Mouse (Mus musculus) c-Kit-positive CD71-positive TER-119-negative erythroid progenitor cells, embryonic 14.5 days (primary cell): Measurements from ENCODE around the gene Pin4.
"Not testable (repeated sequence)": the region's sequence is repeated elsewhere in the genome, so short reads cannot be mapped to it uniquely, and the experiment has no call there.

Experiments used
- DNase-seq: peaks from one replicate; pipeline ENCODE4 v3.0.0-alpha.2; 2013; ENCODE audit warnings: low read depth

Gene Pin4

DNA sequence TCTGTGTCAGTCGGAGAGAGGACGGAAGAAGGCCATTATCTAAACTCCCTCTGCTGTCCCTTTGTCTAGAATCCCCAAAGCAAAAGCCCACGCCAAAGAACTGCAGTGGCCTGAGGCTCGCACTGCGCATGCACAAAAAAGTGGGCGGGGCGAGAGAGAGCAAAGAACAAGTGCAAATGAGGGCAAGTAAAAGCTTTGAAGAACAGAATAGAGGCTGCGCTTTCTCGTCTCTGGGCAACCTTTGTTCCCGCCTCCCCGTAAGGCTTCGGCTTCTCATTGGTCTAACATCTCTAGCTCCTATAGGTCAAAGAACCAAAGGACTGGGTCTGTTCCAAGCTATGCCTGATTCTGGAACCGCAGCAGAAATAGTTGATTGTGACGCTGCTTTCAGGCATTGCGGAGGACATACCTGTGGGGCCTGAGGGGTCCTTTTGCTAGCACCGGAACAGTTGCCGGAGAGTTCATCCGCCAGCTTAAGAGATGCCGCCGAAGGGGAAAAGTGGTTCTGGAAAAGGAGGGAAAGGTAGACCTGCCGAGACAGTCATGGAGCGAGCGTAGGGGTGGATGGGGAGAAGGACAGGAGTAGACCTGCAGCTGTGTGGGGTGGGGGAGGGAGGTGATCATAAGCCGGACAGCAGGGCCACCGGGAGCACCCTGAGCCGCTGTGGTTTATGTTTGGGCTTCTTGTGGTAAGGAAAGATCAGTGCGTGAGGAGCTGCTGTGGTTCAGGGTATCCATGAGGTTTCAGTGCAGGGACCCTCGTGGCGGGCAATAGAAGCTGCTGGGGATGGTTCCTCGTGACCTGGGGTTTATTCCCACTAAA is at the start of gene Pin4:
Gene Pin4, plus strand, starts transcription at position 406 of the 823 bp plus-strand sequence.
- peak; percentile 90 for DNase-seq

DNA sequence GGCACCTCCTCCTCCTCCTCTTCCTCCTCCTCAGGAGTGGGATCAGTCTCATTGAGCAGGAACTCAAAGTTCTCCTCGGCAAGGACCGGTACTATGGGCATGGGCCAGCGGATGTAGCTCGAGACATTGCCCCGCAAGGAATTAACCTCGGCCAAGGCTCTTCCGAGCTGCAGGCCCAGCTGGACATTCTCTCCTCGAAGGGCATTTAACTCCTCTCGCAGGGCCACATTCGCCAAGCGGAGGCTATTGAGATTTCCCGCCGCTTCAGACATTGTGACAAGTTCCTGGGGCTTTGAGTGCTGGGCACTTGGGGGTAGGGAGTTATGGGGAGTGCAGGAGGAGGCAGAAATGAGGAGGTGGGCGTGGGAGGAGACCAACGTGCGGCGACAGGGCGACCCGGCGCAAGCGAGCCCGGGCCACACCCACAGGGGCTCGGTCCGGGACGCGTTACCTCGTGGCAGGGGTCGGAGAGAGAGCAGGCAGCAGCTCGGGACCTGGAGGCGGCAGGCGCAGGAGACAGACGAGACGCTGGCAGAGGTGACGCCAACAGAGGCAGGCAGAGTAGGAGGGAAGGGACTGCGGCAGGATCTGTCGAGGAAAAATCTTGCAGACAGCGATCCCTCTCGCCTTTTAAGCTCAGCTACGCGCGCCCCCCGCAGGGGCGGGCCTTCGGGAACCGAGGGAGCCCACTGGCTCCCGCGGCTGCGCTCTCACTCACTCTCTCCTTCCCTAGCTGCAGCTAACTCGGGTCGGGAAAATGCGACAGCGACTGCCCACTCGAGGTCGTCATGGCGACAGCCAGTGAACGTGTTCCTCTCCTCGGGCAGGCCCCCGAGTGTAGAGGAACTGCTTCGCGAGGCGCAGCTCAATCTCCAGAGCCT is 48.4 kb upstream of the Pin4 start, which contains the start of gene Rtl5:
Gene Rtl5, minus strand, starts transcription at position 714 of the 881 bp plus-strand sequence.
- DNase-seq, result no peak

DNA sequence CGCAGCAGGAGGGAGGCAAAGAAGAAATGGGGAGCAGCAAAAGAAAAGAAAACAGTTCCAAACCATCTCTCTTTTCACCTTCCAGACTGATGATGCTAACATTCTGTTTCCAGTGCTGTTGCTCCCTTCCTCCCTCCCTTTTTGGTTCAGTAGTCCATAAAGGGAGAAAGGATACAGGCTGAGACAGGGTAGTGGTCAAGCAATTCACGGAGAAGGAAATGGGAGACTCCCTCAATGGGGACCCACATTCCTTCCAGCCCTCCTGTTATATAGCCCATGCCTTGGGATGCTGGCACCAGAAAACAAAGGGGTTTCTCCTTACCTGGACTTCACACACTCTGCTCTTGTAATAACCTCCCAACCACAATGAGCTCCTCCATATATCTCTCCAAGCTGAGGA is 47.7 kb upstream of the Pin4 start:
- no peak for DNase-seq

DNA sequence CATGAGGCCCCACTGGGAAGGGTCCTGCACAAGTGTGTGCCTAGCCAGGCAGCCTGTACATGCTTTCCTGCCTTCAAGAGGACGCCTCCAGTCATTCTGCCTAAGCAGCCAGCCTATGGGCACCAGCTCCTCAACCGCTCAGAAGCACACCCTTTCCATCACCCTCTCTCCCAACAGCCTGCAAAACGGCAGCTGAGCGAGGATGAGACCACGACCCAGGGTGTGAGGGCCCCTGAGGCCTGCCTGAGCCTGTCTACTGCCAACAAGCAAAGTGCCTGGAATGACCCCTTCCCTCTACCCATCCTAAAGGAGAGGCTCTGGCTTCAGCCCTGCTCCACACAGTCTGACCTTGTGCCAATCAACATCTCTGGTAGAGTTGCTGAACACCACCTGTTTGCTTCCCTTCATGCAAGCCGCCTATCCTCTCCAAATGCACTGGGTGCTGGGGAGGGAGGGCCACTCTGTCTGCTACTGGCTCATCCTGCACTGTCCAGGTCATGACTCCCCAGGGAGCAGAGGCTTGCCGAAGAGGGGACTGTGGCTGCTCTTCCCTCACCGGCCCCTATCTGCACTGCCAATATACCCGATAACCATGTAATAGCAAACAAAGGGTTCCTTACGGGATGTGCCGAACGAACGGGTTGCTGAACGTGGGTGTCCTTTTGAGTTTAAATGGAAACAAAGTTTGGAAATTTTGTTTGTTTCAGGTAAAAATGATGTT is 45.5 kb upstream of the Pin4 start:
- no peak for DNase-seq

DNA sequence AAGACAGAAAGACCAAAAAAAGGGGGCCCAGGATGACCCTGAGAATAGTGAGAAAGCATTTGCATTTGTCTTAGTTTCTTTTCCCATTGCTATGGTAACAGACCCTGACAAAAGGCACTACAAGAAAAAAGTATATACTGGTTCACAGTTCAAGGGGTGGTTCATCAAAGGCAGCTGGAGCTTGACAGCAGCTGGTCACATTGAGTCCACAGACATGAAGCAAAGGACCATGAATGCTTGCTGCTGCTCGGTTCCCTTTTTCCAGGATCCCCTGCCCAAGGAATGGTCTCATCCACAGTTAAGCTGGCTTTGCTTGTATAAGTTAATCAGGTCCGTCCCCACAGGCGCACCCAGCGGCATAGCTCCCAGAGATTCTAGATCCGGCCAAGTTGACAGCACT is 44.8 kb upstream of the Pin4 start:
- DNase-seq, result no peak

DNA sequence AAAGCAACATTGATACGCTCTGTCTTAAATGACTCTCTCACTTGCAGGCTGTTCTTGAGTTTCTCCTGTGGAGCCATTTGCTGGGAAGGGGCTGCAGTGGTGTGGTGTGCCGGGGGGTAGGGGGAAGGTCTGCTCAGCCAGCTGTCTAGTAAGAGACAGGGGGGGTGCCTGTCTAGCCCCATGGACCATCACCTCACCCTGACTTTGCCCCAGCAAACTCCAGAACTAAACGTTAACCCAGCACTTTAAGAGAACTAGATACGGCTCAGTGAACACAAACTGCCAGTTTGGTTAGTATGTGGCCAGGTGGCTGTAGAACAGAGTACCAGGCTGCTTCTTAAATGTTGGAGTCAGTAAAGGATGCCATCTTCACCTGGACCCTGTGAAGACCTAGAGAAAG is 44.1 kb upstream of the Pin4 start:
- DNase-seq, result no peak

DNA sequence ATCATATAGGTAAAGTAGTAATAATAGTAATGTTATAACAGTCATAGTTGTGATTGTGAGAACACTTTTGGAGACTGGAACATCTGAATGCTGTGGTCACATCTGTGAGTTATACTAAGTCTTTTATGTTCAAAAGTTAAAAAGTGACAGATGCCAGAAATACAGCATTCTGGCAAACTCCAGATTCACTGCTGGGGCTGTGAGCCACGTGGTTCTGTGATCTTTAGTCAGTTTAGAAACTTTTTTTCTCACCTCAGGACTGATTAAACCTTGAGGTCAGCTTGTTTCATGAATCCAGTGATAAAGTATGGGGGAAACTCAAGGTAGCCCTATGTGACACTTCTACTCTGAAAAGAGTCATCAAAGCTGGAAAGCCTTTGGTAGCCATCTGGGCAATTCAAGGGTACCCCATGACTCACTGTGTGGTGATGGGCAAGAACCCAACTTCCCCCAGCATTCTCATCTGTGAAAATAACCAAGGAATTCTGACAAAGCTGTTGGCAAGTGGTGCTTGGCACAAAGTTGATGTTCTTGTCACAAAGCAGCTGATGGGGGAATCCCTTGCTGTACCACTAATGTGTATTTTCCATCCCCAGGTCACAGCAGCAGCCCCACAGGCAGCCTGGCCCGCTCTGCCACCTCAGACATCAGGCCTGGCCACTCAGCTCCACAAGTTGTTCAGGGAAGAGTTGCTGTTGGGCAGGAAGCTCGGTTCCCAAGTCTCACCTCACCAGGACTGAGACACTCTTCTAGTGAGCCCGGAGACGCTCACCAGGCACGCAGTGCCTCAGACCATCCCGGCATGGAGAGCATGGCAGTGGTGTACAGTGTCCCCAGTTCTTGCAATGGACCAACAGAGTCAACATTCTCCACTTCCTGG is 42.1 kb upstream of the Pin4 start:
- no peak for DNase-seq

DNA sequence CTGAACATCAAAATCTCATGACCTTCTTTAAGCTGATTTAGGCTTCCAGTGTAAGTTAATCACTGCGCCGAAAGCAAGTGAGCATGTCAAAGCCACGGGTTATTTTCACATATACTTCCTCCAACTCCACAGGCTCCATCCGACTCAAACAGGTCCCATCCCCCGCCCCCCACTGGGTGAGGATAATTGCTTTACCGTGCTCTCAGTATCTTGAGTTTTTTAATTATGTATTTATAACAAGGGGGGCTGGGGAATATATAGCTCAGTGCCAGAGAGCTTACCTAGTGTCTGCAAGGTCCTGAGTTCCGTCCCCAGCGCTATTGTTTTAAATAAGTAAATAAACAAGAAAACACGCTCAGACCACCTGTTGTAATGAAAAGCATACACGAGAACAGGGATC is 38.2 kb upstream of the Pin4 start:
- DNase-seq, result no peak

DNA sequence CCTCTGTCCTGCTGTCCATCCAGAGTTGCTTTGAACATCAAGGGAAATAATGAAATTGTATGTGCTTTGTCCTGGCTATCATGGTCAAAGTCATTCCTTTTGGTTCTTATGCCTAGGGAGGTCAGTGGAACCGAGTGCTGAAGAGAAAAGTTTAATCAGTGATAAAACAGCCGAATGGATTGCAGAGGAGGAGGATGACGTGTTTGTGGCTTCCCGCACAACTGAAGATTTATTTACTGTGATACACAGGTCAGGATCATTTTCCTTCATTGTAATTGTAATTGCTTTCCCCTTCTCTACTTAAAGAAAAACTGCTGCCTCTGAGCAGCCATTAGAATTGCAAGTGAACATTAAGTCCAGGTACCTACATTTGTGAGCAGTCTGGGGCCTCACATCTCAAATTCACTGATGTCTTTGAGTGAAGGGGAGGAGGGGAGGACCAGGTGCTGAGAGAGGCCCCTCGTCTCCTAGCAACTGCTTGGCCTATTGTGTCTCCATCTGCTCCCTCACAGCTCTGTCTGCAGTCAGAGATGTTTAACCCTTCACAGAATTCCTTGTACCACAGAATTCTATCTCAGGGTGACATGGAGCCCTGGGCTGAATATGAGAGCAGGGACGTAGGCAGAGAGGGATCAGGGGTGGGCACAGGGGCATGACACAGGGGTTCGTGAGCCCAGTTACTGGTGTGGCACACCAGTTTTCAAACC is 37.5 kb upstream of the Pin4 start:
- DNase-seq, result no peak

DNA sequence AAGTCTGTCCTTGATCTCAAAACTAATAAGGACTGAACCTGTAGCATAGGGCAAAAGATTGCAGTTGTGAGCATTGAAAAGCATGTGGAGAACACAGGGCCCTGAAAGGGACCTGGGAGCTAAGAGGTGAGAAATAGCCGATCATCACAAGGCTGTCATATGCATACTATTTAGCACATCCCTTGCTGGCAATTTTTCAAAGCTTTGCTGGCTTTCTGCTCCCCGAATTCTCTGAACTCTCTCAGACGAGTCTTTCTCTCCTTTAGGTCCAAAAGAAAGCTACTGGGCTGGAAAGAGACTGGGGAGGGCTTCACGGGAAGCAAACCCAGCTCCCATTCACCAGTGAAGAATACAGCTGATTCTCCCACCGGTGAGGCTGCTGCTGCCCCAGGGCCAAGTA is 36.9 kb upstream of the Pin4 start:
- DNase-seq, result no peak

DNA sequence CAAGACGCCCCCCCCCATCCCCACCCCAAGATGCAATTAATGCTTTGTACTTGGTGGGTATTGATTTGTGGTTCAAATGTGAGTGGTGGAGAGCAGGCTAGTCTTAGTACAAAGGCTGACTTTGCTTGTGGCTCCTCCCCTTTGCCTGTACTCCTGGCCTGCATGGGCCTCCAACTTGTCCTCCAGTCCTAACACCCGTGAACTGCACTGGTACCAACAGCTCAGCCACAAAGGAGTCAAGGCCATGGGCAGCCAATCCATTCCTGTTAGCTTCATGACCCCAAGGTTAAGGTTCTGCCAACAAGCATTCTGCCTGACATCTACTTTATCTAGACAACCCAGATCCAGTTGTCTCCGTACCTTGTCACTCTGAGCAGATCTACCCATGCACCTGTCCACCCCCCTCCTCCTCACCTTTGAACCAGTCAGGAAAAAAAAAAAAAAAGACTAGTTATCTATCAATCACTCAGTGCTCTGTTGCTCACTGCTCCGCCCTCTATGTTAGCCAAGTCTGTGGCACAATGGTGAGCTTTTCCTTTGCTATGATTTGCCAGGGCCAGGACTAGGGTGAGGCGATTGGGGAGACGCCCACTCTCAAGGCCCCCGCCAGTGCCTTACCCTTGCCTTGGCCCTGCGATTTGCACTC is 33.3 kb upstream of the Pin4 start:
- DNase-seq, result no peak

DNA sequence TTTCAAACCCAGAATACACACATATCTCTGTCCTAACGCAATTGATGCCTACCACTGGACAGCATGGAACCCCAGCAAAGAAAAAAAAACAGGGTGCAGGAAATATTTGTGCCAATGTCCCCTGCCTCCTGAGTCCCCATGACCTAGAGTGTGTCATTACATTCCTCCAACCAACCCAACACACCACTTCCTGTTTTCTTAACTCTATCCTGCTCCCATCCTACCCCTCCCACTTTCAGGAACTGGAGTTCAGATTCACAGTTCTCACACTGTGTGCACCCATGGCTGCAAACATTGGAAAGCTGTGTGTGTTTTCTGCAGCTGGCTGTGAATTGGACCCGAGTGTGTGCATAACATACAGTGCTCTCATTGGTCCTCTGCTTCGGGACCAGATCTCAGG is 28.6 kb upstream of the Pin4 start:
- DNase-seq, result no peak

DNA sequence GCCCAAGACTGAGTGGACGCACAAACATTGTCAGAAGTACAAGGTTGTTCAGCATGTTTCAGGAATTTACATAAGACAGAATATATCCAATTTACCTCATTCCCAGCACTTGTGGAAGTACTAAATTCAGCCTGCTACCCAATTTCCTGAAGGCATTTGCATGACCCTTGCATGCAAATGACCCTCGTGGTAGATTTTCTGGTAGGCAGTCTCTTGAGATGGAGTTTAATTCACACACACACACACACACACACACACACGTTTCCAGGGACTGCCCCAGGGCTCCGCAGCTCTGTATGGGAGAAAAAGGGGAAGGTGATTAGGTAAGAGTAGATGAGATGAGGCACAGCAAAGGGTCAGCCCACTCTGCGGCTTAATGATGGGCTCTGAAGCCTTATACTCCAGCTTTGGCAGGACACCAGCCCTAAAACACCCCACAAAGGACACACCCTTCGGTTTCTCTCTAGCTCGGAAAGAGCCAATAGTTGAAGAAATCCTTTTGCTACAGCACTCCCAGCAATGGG is 24.8 kb upstream of the Pin4 start:
- DNase-seq, result no peak

DNA sequence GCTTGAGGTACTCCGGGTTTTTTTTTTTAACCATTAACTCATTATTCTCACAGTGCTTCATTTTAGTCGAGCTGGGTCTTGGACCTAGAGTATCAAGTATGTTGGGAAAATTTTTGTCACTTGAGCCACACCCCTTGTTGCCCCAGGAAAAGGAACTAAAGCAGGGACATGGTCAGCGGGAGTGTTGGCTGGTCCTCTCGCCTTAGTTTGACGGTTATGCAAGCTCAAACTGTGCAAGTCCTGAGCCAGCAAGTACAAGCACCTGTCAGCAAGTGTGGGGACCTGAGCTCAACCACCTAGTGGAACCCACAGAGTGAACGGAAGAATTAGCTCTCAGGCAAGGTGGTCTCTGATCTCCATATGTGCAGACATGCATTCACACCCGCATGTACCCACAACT is 17.4 kb upstream of the Pin4 start:
- DNase-seq, result no peak

DNA sequence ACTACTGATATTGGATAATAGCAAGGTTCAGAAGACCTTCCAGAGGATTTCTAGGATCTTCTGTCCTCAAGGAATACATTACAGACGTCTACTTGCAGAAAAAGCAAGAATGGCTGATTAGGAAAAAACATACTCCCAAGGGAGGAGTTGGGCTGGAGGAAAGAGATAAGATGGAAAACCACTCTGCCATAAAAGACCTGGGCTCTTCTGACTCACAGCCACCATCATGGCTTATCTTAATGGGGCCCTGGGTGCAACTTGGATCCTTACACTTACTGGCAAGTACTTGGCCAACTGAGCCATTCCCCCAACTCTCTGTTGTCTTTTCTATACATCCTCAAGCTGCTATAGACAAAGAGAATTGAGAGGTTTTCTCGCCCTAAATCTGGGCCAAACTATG is 15.4 kb upstream of the Pin4 start:
- DNase-seq, result not testable (repeated sequence)

DNA sequence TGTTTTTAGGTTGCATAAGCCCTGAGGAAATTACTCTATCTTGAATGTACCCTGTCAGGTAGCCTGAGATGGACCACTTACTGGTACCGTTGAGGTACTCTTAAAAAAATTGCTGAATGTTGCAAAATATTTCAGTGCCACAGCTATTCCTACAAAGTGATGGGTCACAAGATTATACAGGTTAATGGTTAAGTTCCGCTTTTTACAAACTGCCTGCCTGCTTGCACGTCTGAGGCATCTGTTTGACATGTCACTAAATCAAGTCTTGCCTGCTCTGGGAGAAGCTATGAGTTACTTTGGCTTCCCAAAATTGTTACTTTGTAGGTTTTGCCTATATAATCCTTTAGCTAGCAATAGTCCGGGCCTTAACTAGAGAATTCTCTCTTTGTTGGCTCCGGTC is 9.9 kb upstream of the Pin4 start:
- not testable (repeated sequence) for DNase-seq

DNA sequence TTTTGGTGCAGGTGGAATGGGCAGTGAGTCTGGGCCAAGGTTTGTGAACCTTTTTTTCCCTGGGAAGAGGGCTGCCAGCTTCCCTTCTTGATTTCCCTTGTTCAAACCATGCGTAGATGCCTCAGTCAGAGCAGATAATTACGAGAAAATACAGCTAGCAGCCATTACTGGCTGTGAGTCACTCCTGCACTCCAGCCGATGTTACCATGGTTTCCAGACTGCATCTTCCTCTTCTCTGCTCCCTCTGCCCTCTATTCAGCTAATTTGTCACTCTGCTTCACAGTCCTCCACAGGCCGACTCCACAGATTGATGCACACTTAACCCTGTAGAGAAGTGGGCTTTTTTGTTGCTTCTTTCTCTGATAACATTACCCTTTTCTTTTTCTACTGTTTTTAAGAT is 3.6 kb upstream of the Pin4 start:
- no peak for DNase-seq

DNA sequence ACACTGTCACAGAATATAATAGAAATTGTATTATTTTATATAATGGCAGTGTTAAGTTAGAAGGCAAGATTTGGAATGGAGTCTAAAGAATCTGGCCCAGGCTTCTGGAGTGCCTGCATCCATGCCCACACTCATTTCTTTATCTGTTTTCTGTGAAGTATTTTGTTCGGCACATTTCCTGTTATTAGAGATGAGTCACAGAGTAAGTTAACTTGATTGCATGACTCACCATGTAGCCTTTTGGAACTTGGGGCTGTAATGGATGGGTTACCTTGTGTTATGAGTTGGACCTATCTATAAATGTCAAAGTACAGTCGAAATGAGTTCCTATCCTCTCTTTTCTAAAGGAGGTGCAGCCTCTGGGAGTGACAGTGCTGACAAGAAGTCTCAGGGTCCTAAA is 2.1 kb downstream of the Pin4 start:
- no peak for DNase-seq

DNA sequence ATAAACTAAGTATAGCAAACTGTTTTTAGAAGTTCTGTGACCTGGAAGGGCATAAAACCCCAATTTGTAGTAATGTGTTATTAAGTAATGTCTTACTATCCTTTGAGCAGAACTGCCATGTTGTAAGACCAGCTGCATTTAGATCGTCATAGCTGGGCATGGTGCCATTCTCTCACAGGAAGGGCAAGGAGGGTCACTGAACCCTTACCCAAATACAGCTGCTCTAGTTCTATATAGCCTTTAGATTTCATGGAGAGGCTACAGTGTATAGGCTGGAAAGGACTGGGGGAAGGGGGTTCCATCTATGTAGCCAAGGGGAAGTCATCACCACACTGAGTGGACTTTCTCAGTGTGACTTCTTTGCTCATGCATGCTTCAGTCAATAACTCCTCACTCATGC is 21.9 kb downstream of the Pin4 start:
- no peak for DNase-seq
